Mouse (Mus musculus) intestine, embryonic 15.5 days (tissue): ENCODE measurements around the gene Adarb1. TPM values are rescaled to one million over a fixed set of nuclear protein-coding genes. Genes with fewer than 3 reads are reported as not detected.

ENCODE experiments used
- ATAC-seq: fragments of 200-750 bp; cut with Nextera tagmentation; 2 replicates; pipeline ENCODE4 v1.8.0; 2017; ENCODE audit warnings: moderate TSS enrichment, moderate library complexity
- H3K27ac ChIP-seq: fragments of 300-500 bp; sonication (generic); 2 replicates; pipeline ENCODE4 v1.5.1; 2015; ENCODE audit warnings: mild to moderate bottlenecking, inconsistent platforms
- H3K27me3 ChIP-seq: fragments of 300-500 bp; sonication (generic); replicated peaks from 2 replicates; pipeline ENCODE4 v1.6.1; 2015; ENCODE audit warnings: inconsistent platforms
- H3K36me3 ChIP-seq: fragments of 300-500 bp; sonication (generic); 2 replicates; pipeline ENCODE4 v1.6.1; 2015; ENCODE audit warnings: inconsistent platforms
- H3K4me1 ChIP-seq: fragments of 300-500 bp; sonication (generic); replicated peaks from 2 replicates; pipeline ENCODE4 v1.6.1; 2015; ENCODE audit warnings: inconsistent platforms
- H3K4me2 ChIP-seq: fragments of 300-500 bp; sonication (generic); replicated peaks from 2 replicates; pipeline ENCODE4 v1.6.1; 2015; ENCODE audit warnings: mild to moderate bottlenecking, inconsistent platforms
- H3K4me3 ChIP-seq: fragments of 300-500 bp; sonication (generic); replicated peaks from 2 replicates; pipeline ENCODE4 v1.5.1; 2015; ENCODE audit warnings: inconsistent platforms
- H3K9ac ChIP-seq: fragments of 300-500 bp; sonication (generic); 2 replicates; pipeline ENCODE4 v1.6.1; 2015; ENCODE audit warnings: inconsistent platforms
- H3K9me3 ChIP-seq: fragments of 300-500 bp; sonication (generic); 2 replicates; pipeline ENCODE4 v1.6.1; 2016; ENCODE audit warnings: inconsistent platforms
- WGBS: fragments of 180-500 bp; shearing (Covaris S2); methylation state at CpG from one replicate; pipeline ENCODE4 v1.1.7; 2015; 5-methylcytosine and 5-hydroxymethylcytosine counted together
- polyA plus RNA-seq: library from polyadenylated mRNA; unstranded; fragments of >200 nt; fragmentation: Nextera tagmentation; extraction: Ambion mirVana; gene quantifications from 2 replicates; pipeline ENCODE4 v1.2.1, GENCODE M21; 2015

The Adarb1 gene
- polyA plus RNA-seq = 4.4 and 5.8 TPM in 2 replicates

DNA sequence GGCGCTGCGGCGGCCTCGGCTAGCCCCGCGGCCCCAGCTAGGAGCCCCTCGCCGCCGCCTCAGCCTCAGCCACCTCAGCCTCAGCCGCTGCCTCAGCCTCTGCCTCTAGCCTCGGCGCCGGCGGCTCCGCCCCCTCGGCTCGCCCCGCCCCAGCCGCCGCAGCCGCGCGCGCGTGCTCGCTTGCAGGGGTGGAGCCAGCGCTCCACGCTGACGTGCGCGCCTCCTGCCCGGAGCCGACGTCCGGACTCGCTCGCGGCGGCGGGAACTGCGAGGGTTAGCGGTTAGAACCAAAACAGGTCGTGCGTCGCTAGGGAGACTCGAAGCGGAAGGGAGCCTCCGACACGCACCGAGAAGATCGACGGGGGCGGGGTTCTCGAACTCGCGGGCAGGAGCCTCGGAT is at the start of gene Adarb1:
TSS of gene Adarb1 (minus strand) at position 133 of the 400 bp plus-strand sequence.
- H3K4me2 ChIP-seq = peak within 1 kb of the TSS; percentile 98
- WGBS = under 1% methylated on average over 53 of the region's 57 CpGs
- H3K4me3 ChIP-seq = peak within 1 kb of the TSS; percentile 83
- peak within 1 kb of the TSS; percentile 65 for H3K9ac ChIP-seq
- no peaks in the 10 kb centered on the region for H3K36me3 ChIP-seq
- H3K27ac ChIP-seq = no peak within 1 kb of the TSS
- H3K4me1 ChIP-seq = peaks cover 9% of the 10 kb centered on the region
- peak; percentile 97 for ATAC-seq
- peaks cover 16% of the 10 kb centered on the region for H3K27me3 ChIP-seq
- H3K9me3 ChIP-seq = no peaks in the 10 kb centered on the region

DNA sequence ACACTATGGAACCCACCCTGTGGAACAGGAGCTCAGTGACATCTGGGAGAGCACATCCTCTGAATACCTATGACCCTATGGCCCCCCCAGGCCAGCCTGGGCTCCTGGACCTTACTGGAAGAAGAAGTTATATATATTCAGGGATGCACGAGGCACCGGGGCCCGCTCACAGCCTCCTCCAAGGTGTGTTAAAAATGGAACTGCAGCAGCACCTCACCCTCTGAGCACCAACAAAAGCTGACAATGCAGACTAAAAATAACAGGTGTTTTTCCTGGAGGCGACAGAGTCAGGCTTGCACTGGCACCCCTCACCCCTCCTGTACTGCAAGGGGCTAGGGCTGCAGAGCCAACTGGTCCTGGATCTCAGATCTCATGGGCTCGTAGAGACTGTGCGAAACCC is 49.3 kb upstream of the Adarb1 start:
- Histone ChIP-seq H3K9ac (peak overlapping the region; percentile 8; the same call in 1 of the 2 replicates), H3K27ac (no peak overlapping the region), H3K4me2 (no peak overlapping the region), H3K27me3 (peaks cover 10% of the 10 kb centered on the region), H3K9me3 (no peaks in the 10 kb centered on the region), H3K4me1 (peaks cover 8% of the 10 kb centered on the region; the same call in 1 of the 2 replicates), H3K4me3 (no peak overlapping the region), H3K36me3 (no peaks in the 10 kb centered on the region)
- WGBS = 85% methylated on average over 6 of the region's 6 CpGs
- no peak for ATAC-seq

- Histone ChIP-seq H3K4me1 (peaks cover 8% of the 10 kb centered on the region; the same call in 1 of the 2 replicates), H3K4me3 (no peak overlapping the region), H3K9ac (no peak overlapping the region), H3K36me3 (no peaks in the 10 kb centered on the region), H3K27ac (no peak overlapping the region), H3K9me3 (no peaks in the 10 kb centered on the region), H3K4me2 (no peak overlapping the region), H3K27me3 (peaks cover 10% of the 10 kb centered on the region)
- ATAC-seq = no peak
- WGBS = 78% methylated on average over 5 of the region's 5 CpGs
Observed at GRCm38 (mm10) chr10:77465902-77466301, 47.8 kb upstream of the Adarb1 start.

DNA sequence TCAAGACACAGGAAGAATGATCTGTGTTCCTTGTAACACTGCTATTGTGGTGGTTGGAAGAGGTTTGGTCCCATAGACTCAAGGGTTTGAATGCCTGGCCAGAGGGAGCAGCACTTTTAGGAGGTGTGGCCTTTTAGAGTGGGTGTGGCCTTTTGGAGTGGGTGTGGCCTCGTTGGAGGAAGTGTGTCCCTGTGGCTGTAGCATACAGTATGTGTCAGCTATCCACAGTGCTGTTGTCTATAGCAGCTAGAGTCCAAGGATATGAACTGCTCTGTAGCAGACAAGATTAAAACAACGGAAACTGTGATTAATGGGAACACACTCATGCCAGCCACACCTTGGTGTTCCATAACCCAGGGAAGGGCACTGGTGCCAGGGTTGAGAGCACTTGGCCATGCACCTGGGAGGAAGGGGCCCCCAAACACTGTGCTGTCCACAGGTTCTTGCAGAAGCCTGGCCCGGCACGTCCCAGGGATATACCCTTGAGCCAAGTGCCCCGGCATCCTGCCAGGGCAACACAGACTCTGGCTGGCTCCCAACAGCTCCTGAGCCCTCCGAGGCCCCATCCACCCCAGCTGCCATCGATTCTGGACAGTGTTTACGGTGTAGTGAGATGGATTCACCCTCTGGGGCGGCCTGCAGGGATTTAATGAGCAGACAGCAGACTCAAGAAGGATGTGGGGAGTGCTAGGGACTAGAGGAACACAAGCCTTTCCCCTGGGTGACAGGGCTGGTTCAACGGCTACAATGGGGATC is 46.3 kb upstream of the Adarb1 start:
- no peak overlapping the region for H3K9ac ChIP-seq
- peaks cover 8% of the 10 kb centered on the region; the same call in 1 of the 2 replicates for H3K4me1 ChIP-seq
- no peak overlapping the region; the same call in 1 of the 2 replicates for H3K27ac ChIP-seq
- no peaks in the 10 kb centered on the region for H3K36me3 ChIP-seq
- no peaks in the 10 kb centered on the region for H3K9me3 ChIP-seq
- ATAC-seq = peak; percentile 77
- no peak overlapping the region for H3K4me3 ChIP-seq
- WGBS = 37% methylated on average over 10 of the region's 10 CpGs
- H3K4me2 ChIP-seq = no peak overlapping the region
- peaks cover 8% of the 10 kb centered on the region for H3K27me3 ChIP-seq

DNA sequence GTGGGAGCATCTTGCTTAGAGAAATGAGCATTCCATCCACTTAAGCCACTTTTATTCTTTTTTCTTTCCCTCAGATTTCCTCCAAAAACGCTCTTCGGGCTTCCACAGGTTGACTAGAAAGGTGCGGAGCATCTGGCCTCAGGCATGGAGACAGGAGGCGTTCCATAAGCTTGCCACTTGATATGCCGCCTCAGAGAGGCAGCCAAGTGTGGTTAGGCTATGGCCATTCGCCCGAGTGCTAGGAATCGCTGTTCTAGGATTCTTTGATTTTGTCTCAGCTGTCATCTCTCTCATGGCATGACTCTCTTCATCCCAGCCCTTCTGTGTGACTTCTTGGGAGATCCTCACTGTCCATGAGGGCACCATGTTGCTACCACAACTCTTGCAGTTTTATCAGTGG is 43.1 kb upstream of the Adarb1 start:
- Histone ChIP-seq H3K4me3 (no peak overlapping the region), H3K9me3 (no peaks in the 10 kb centered on the region), H3K27ac (no peak overlapping the region), H3K27me3 (no peaks in the 10 kb centered on the region), H3K4me2 (no peak overlapping the region), H3K9ac (no peak overlapping the region), H3K36me3 (no peaks in the 10 kb centered on the region), H3K4me1 (peaks cover 8% of the 10 kb centered on the region; the same call in 1 of the 2 replicates)
- no peak for ATAC-seq
- WGBS = 87% methylated on average over 8 of the region's 8 CpGs

DNA sequence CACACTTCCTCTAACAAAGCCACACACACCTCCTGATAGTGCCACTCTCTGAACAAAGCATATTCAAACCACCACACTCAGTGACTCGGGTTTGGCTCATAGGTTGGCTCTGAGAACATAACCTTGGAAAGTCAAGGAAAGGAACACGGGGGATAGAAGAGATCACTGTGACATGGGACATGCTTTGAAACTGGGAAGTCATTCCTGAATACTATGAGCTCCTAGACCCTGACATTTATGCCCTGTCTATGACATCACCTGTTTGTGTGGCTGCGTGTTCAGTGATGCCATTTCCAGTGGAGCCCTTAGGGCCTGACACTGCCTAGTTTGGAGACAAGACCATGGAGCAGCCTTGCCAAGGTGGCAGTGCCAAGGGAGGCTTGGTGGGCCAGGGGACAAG is 39.6 kb upstream of the Adarb1 start:
- no peak overlapping the region for H3K4me3 ChIP-seq
- H3K4me1 ChIP-seq = no peaks in the 10 kb centered on the region
- H3K9me3 ChIP-seq = no peaks in the 10 kb centered on the region
- H3K9ac ChIP-seq = no peak overlapping the region
- 83% methylated on average over 3 of the region's 3 CpGs for WGBS
- no peak for ATAC-seq
- H3K27ac ChIP-seq = no peak overlapping the region
- H3K36me3 ChIP-seq = no peaks in the 10 kb centered on the region
- no peaks in the 10 kb centered on the region for H3K27me3 ChIP-seq
- no peak overlapping the region for H3K4me2 ChIP-seq

- Histone ChIP-seq H3K36me3 (no peaks in the 10 kb centered on the region), H3K9ac (no peak overlapping the region), H3K4me2 (no peak overlapping the region), H3K4me1 (no peaks in the 10 kb centered on the region), H3K9me3 (no peaks in the 10 kb centered on the region), H3K4me3 (no peak overlapping the region), H3K27ac (no peak overlapping the region), H3K27me3 (no peaks in the 10 kb centered on the region)
- ATAC-seq = no peak
- 62% methylated on average over 7 of the region's 7 CpGs for whole genome bisulfite sequencing
Observed at GRCm38 (mm10) chr10:77456507-77456906, 38.4 kb upstream of the Adarb1 start.

- no peaks in the 10 kb centered on the region for H3K9me3 ChIP-seq
- no peak for ATAC-seq
- H3K4me3 ChIP-seq = no peak overlapping the region
- H3K36me3 ChIP-seq = no peaks in the 10 kb centered on the region
- no peaks in the 10 kb centered on the region; the same call in 1 of the 2 replicates for H3K27me3 ChIP-seq
- WGBS = 66% methylated on average over 14 of the region's 14 CpGs
- H3K9ac ChIP-seq = no peak overlapping the region
- no peak overlapping the region for H3K27ac ChIP-seq
- H3K4me1 ChIP-seq = no peaks in the 10 kb centered on the region
- no peak overlapping the region for H3K4me2 ChIP-seq
Observed at GRCm38 (mm10) chr10:77455251-77456010, 37.4 kb upstream of the Adarb1 start.

- Histone ChIP-seq H3K4me1 (no peaks in the 10 kb centered on the region), H3K4me2 (no peak overlapping the region), H3K4me3 (no peak overlapping the region), H3K27me3 (peaks cover 4% of the 10 kb centered on the region; the same call in 1 of the 2 replicates), H3K9ac (no peak overlapping the region), H3K27ac (no peak overlapping the region), H3K9me3 (no peaks in the 10 kb centered on the region), H3K36me3 (no peaks in the 10 kb centered on the region)
- ATAC-seq = no peak
- WGBS = 71% methylated on average over 6 of the region's 6 CpGs
Observed at GRCm38 (mm10) chr10:77454795-77455194, 36.7 kb upstream of the Adarb1 start.

- H3K36me3 ChIP-seq = no peaks in the 10 kb centered on the region
- no peak overlapping the region for H3K4me3 ChIP-seq
- H3K9me3 ChIP-seq = no peaks in the 10 kb centered on the region
- WGBS = 58% methylated on average over 4 of the region's 4 CpGs
- H3K4me1 ChIP-seq = peaks cover 13% of the 10 kb centered on the region
- no peak overlapping the region for H3K27ac ChIP-seq
- no peak overlapping the region for H3K9ac ChIP-seq
- ATAC-seq = no peak
- peaks cover 4% of the 10 kb centered on the region for H3K27me3 ChIP-seq
- no peak overlapping the region for H3K4me2 ChIP-seq
Observed at GRCm38 (mm10) chr10:77451822-77452221, 33.8 kb upstream of the Adarb1 start.

GRCm38 (mm10) chr10:77450159-77450464 is 32.0 kb upstream of the Adarb1 start:
- H3K4me2 ChIP-seq = no peak overlapping the region
- H3K27ac ChIP-seq = no peak overlapping the region
- peaks cover 4% of the 10 kb centered on the region for H3K27me3 ChIP-seq
- no peak for ATAC-seq
- H3K36me3 ChIP-seq = no peaks in the 10 kb centered on the region
- no peaks in the 10 kb centered on the region for H3K9me3 ChIP-seq
- no peak overlapping the region for H3K4me3 ChIP-seq
- peaks cover 13% of the 10 kb centered on the region for H3K4me1 ChIP-seq
- no peak overlapping the region for H3K9ac ChIP-seq

GRCm38 (mm10) chr10:77449315-77450158 is 31.5 kb upstream of the Adarb1 start:
- peak overlapping the region; percentile 21 for H3K4me3 ChIP-seq
- no peaks in the 10 kb centered on the region for H3K36me3 ChIP-seq
- peak overlapping the region; percentile 54 for H3K4me2 ChIP-seq
- 25% methylated on average over 23 of the region's 23 CpGs for WGBS
- H3K27me3 ChIP-seq = peaks cover 4% of the 10 kb centered on the region
- H3K9ac ChIP-seq = no peak overlapping the region
- H3K27ac ChIP-seq = no peak overlapping the region
- no peak for ATAC-seq
- H3K9me3 ChIP-seq = no peaks in the 10 kb centered on the region
- H3K4me1 ChIP-seq = peaks cover 13% of the 10 kb centered on the region
